Mouse (Mus musculus) urinary bladder, adult 18-20 months (tissue): ENCODE measurements around the gene Gm37240.

Source experiments
- DNase-seq, 2 experiments: peaks; one replicate each; pipeline ENCODE4 v3.0.0; 2022; ENCODE audit warnings: low spot score in 2 of 2, mixed read lengths in 2 of 2

Gene Gm37240

GRCm38 (mm10) chr3:84712941-84713340, 1174.4 kb downstream of the Gm37240 start:
- DNase-seq = no peak

GRCm38 (mm10) chr3:84710723-84711122, 1176.6 kb downstream of the Gm37240 start:
- no peak for DNase-seq

DNA sequence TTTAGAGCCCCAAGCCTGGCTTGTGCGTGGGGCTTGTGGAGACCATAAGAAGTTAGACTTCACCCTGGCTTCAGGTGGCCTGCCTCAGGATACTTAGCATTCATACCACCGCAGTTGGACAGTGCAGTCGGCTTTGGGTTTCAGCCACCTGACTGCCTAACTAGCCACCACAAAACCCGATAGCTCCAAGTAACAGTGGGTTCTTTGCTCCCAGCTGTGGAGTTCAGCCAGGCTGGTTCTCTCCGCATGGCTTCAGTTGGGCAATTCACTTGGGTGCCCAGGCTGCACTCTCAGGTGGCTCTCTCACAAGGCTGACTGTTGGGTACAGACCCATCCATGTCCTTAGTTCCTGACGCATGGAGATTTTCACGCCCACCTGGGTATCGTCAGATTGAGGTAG, 1177.4 kb downstream of the Gm37240 start:
- no peak for DNase-seq

DNA sequence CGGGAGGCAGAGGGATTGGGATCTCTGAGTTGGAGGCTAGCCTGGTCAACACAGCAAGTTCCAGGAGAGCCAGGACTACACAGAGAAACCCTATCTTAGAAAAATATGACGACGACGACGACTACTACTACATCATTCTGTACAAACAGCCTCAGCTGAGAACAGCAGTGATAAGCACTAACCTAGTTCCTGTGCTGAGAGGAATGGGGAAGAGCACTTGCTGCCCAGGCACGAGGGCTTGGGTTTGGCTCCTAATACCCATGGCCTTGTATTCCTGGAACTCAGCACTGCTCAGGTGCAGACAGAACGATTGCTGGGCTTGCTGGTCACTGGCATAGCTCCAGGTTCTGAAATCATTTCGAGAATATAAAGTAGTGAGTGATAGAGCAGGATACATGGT, 1178.2 kb downstream of the Gm37240 start:
- DNase-seq = no peak

- DNase-seq = no peak
Observed at GRCm38 (mm10) chr3:84708469-84708868, 1178.8 kb downstream of the Gm37240 start.

- DNase-seq = no peak
Observed at GRCm38 (mm10) chr3:84705224-84705623, 1182.1 kb downstream of the Gm37240 start.

- no peak for DNase-seq
Observed at GRCm38 (mm10) chr3:84703083-84703810, 1184.1 kb downstream of the Gm37240 start.

DNA sequence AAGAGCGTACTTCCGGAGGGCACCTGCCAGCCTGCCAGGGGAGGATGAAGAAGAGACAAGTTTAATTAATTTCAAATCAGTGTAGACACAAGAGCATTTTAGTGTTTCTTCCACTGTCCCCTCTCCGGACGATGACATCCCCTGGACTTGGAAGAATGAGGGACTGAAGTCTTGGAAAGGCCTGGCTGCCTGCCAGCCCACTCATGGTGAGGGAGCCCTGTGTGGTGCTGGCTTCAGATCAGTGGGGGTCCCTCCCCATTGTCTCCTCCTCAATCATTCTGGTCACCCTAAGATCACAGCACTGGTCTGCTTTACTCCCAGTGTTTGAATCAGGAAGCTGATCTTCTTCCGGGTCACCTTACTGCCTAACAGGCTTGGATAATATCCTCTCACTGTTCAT, 1185.4 kb downstream of the Gm37240 start:
- DNase-seq = no peak

GRCm38 (mm10) chr3:84701509-84701908, 1185.8 kb downstream of the Gm37240 start:
- DNase-seq = no peak

GRCm38 (mm10) chr3:84696428-84696917, 1190.8 kb downstream of the Gm37240 start:
- DNase-seq = peak; percentile 23 to 51

- DNase-seq = peak in 1 of 2 experiments; percentile 43
Observed at GRCm38 (mm10) chr3:84695867-84696361, 1191.4 kb downstream of the Gm37240 start.

GRCm38 (mm10) chr3:84695418-84695817, 1191.9 kb downstream of the Gm37240 start:
- no peak for DNase-seq

- DNase-seq = no peak
Observed at GRCm38 (mm10) chr3:84693886-84694285, 1193.4 kb downstream of the Gm37240 start.

DNA sequence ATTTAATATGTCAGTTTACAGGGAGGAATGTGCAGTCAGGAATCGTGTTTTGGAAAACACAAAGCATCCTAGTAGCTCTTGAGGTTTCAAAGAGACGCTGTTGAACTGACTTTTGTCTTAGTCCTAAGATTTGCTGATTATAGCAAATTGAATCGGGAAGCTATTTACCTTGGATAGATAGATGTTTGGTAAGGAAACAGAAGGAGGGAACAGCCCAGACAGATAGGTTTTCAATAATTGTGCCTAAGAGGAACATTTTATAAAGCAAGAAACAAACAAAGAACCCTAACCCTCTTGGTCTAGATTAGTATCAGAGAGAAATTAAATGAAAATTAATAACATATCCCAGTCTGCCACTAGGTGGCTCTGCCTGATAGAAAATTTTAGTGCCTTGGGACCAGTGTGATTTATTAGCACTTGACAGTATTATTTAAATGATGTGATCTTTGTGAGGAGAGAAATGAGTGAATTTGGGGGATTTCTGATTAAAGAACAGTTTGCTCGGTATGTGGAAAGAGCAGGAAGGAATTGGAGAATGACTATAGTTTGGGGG, 1194.6 kb downstream of the Gm37240 start:
- DNase-seq = no peak

DNA sequence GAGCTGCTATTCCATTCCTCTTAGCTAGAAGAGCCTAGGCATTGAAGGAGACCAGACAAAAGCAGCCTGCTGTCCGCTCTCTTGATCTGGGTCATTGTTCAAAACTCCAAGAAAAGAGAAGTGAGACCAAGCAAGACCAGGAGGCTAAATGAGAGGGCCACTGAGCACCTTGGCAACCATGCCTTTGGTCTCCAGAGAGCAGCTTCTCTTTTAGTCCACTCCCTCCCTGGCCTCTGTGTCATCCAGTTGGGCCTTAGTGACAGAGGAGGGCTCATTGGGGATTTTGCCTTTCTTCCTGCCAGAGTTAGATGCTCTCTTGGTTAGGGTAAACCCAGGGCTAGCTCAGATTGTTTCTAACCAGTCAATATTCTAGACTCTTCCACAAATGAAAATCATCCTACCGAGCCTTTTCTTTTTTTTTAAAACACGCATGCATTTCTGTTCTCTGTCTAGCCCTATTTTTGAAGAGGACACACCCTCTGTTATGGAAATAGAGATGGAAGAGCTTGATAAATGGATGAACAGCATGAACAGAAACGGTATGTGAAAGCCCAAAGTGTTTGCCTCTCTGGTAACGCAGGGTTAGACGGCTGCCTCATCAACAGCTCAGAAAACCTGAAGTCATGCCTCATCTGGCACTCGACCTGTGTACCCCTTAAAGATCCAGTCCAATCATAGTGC, 1197.1 kb downstream of the Gm37240 start:
- no peak for DNase-seq

DNA sequence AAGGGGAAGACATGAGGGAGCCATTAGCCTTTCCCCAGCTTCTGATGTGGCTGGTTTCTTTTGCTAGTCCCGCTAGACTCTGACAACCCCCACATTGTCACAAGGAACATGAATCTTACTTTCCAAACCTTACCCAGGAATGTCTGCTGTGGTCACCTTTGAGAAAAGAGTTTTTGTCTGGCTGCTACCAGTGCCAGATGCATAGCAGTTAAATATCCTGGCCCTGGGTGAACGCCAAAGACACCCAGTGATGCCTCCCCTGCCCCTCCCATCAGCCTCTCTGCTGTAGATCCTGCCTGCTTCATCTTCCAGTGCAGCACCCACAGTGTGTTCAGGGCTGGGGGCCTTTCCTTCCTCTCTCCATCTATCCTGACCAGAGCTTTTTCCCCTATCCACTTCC, 1197.7 kb downstream of the Gm37240 start:
- DNase-seq = no peak

- DNase-seq = no peak
Observed at GRCm38 (mm10) chr3:84688176-84688575, 1199.1 kb downstream of the Gm37240 start.

DNA sequence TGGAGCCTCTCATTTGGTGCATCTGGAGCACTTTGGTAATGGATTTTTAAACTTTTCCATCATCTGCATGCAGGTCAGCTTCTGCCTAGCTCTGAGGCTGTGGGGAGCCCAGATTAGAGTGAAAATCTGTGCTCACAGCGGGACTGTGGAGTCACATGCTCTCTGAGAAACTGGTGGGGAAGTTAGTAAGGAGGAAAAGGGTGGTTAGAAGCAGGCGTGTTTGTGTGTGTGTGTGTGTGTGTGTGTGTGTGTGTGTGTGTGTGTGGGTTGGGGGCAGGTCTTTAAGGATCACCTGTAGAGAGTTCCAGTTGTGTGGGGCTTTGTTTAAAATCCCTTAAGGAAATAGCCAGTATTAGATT, 1199.9 kb downstream of the Gm37240 start:
- DNase-seq = no peak

- no peak for DNase-seq
Observed at GRCm38 (mm10) chr3:84686799-84687487, 1200.4 kb downstream of the Gm37240 start.

DNA sequence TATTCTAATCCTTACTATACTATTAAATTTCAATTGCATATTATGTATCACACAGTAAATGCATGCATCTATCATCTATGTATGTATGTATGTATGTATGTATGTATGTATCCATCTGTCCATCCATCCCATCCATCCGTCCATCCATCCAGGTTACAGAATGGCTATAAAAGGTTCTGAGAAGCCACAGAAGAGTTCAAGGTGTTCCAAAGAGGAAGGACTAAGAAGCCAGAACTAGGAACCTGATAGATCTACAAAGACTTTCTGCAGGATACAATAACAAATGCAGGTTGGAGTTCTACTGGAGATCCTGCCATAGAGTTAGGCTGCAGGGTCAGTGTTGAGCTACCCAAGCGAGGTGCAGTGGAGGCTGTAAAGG, 1201.0 kb downstream of the Gm37240 start:
- DNase-seq = no peak

DNA sequence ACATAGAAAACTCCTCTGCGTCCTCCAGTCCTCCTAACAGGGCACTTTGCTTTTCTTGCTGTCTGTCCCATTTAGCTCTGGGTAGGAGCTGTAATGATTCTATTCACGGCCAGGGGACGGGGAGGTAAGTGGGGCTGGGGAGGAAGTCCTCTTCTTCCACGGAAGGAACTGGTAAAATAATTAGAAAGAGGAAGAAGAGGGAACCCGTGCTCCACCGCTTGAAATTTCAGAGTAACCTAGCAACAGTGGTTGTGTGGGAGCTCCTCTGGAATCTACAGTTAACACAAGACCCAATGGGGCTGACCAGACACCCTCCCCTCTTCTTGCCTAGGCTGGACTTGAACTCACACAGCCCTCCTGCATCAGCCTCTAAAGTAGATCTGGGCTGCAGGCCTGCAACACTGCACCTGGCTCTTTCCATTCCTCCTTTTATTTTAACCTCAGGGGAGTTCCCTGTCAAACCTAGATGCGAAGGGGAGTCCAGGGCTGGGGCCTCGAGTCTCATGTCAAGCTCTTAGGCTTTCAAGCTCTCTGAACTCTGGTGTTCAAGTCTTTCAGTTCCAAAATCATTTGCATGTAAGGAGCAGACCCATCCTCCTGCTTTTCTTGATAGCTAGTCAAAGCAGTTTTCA, 1201.5 kb downstream of the Gm37240 start:
- DNase-seq = no peak

DNA sequence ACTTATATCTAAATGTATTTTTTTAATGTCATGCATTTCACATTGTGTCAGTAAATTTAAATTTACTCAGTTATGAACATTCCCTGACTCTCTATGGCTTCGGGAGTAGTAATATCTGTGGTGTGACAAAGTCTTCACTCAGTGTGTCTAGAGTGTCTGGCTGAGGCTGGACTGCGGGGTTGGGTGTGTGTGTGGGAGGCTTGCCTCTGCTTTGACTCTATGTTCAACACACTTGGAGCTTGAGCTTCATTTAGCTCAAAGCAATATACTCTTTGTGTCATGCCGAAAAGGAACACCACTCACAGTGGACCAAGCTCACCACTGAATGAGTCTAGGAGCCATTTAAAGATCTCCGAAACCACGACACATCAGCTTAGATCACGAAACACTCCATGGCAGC, 1203.5 kb downstream of the Gm37240 start:
- no peak for DNase-seq
